Mouse (Mus musculus): ENCODE data around the gene Mif4gd. TPM values are rescaled to one million over a fixed set of nuclear protein-coding genes. Genes with fewer than 3 reads are reported as not detected.

Mif4gd gene
- polyA plus RNA-seq, 1 experiment from 2014 or later, result 22.3 TPM

DNA sequence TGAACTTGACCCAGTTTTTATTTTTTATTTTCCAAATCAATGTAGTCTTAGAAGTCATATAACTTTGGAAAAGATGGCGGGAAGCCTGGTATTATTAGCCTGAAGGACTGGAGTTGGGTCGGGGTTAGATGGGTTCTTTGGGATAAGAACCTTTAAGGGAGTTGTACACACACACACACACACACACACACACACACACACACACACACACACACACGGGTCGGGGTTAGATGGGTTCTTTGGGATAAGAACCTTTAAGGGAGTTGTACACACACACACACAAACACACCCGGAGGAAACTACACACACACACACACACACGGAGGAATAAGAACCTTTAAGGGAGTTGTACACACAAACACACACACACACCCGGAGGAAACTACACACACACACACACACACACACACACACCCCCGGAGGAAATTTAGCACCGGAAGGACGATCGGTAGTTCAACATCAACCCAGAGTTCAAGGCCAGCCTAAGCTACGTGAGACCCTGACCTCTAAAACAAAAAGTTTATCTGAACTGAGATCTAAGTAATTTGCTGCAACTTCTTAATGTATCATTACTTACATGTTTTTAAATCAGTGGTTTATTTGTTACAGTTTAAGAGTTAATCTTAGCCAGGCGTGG is 15.8 kb upstream of the Mif4gd start:
- no peaks in the 10 kb centered on the region; the same call in 1 of the 2 replicates for H3K4me1 ChIP-seq (ENCODE audit: insufficient read depth)
- peak overlapping the region; percentile 83 for H3K4me2 ChIP-seq
- peak overlapping the region; percentile 72 for H3K4me3 ChIP-seq (ENCODE audit: low read depth, low read length)
- H3K36me3 ChIP-seq (ENCODE audit: insufficient read depth), result no peaks in the 10 kb centered on the region
- H3K27me3 ChIP-seq (ENCODE audit: insufficient read depth, low read length), result no peaks in the 10 kb centered on the region
- TF ChIP-seq CTCF (IDR thresholded peaks at IDR 0.05; ENCODE audit: low read depth), result no peak
- ATAC-seq (ENCODE audit: insufficient read depth) (0 out of 2 replicates have a peak, but pooled peaks have one; percentile 1), DNase-seq (no peak)
- peak overlapping the region; percentile 27; the same call in 1 of the 2 replicates for H3K9ac ChIP-seq
- no peak overlapping the region for H3K27ac ChIP-seq (ENCODE audit: low read depth)
- WGBS, result 55% methylated on average over 13 of the region's 13 CpGs
- no peaks in the 10 kb centered on the region for H3K9me3 ChIP-seq (ENCODE audit: low read depth, low read length)

DNA sequence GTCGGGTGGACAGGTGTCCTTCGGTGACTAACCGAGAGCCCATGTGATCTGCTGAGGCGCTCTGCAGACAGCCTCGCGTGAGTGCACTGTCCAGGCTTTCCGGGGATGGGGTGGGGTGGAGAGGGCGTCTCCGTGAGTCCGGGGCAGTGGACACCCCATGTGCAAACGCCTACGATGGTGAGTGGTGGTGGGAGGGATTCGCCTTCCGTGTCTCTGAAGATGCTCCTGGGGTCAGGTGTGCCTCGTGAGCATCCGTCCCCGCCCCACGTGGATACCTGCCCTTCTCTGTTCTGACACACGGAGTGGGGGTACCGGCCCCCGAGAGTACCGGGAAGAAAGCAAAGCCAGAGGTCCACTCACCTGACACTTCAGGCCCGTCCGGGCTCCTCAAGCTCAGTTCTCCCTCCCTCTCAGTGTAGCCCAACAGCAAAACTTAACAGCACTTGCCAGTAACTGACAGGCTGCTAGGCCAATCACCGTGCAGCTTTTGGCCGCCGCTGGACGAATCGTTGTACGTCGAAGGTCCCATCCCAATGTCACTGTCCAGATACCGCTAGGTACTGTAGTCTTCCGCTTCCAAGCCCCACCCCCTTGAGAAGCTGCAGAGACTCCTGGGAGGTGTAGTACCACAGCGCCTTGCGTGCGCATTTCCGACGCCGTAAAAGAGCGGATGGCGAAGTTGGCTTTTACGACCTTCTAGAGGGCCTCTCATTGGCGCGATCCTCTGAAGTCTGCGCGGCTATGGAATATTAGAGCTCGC is 15.1 kb upstream of the Mif4gd start, which contains the start of gene Slc25a19:
Gene Slc25a19 (minus strand): TSS at position 591 of the 760 bp plus-strand sequence.
- H3K36me3 ChIP-seq (ENCODE audit: insufficient read depth), result peaks cover 5% of the 10 kb centered on the region; the same call in 1 of the 2 replicates
- no peaks in the 10 kb centered on the region; the same call in 1 of the 2 replicates for H3K4me1 ChIP-seq (ENCODE audit: insufficient read depth)
- 0 out of 2 replicates have a peak within 1 kb of the TSS, but pooled peaks have one; percentile 2 for H3K27ac ChIP-seq (ENCODE audit: low read depth)
- no peaks in the 10 kb centered on the region for H3K27me3 ChIP-seq (ENCODE audit: insufficient read depth, low read length)
- H3K4me2 ChIP-seq, result peak within 1 kb of the TSS; percentile 83
- no peaks in the 10 kb centered on the region for H3K9me3 ChIP-seq (ENCODE audit: low read depth, low read length)
- no peak for TF ChIP-seq CTCF (IDR thresholded peaks at IDR 0.05; ENCODE audit: low read depth)
- H3K9ac ChIP-seq, result peak within 1 kb of the TSS; percentile 71
- peak; percentile 99 for ATAC-seq (ENCODE audit: insufficient read depth)
- peak within 1 kb of the TSS; percentile 72 for H3K4me3 ChIP-seq (ENCODE audit: low read depth, low read length)
- under 1% methylated on average over 47 of the region's 47 CpGs for WGBS
- peak; percentile 100 for DNase-seq

DNA sequence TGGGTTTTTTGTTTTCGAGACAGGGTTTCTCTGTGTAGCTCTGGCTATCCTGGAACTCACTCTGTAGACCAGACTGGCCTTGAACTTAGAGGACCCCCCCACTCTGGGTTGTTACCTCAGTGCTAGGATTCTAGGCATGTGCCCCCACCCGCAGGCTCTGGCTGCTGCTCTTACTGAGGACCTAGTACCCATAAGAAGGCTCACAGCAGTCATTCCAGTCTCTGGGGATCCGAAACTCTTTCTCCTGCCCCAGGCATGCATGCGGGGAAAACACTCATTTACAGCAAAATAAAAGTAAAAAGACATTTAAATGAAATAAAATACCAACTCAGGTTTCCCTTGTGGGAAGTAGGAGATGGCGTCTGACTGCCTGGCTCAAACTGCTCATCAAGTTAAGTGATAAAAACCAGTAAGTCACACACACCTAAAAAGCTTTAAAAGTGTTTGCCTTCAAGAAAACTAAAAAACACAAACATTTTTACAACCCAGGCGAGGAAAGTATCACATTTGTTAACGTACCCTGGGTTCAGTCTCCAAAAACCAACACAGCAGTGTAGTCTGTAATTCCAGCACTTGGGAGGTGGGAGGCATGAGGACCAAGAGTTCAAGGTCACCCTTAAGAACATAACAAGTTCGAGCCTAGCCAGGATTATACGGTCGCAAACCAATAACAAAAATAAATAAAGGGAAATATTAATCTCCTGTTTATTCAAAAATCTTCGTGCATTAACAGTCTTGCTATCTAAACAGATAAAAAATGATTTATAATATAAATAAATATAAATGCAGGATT is 14.3 kb upstream of the Mif4gd start:
- no peak for TF ChIP-seq CTCF (IDR thresholded peaks at IDR 0.05; ENCODE audit: low read depth)

DNA sequence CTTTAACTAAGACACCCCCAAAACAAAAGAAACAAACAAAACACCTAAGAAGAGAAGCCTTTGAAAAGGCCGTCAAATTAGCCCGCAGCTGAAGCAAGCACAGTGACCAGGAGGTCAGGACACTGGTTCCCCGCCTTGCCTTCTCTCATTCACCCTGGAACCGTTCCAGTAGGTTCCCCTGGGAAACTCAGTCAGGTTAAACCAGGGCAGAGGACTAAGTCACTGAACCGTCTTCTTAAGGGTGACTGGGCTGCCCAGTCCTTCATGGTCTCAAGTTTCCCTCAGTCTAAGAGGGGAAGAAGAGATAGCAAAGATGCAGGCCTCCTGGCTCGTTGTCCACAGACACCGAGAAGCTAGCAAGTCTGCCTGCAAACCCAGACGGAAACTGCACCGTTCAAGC is 13.1 kb upstream of the Mif4gd start:
- ATAC-seq (ENCODE audit: insufficient read depth) (no peak), DNase-seq (no peak)
- WGBS, result 76% methylated on average over 9 of the region's 9 CpGs
- Histone ChIP-seq H3K4me1 (ENCODE audit: insufficient read depth) (no peaks in the 10 kb centered on the region; the same call in 1 of the 2 replicates), H3K27me3 (ENCODE audit: insufficient read depth, low read length) (no peaks in the 10 kb centered on the region), H3K9ac (no peak overlapping the region), H3K4me3 (ENCODE audit: low read depth, low read length) (no peak overlapping the region), H3K4me2 (no peak overlapping the region), H3K9me3 (ENCODE audit: low read depth, low read length) (no peaks in the 10 kb centered on the region), H3K36me3 (ENCODE audit: insufficient read depth) (peaks cover 17% of the 10 kb centered on the region; the same call in 1 of the 2 replicates), H3K27ac (ENCODE audit: low read depth) (no peak overlapping the region)
- TF ChIP-seq CTCF (IDR thresholded peaks at IDR 0.05; ENCODE audit: low read depth), result no peak

More for the DNA sequence above, 14.3 kb upstream of the Mif4gd start:
- peak overlapping the region; percentile 72 for H3K4me3 ChIP-seq (ENCODE audit: low read depth, low read length)
- ATAC-seq (ENCODE audit: insufficient read depth) (no peak), DNase-seq (no peak)
- 44% methylated on average over 11 of the region's 11 CpGs for WGBS
- H3K27ac ChIP-seq (ENCODE audit: low read depth), result no peak overlapping the region
- peak overlapping the region; percentile 83 for H3K4me2 ChIP-seq
- no peaks in the 10 kb centered on the region for H3K9me3 ChIP-seq (ENCODE audit: low read depth, low read length)
- peak overlapping the region; percentile 71 for H3K9ac ChIP-seq
- peaks cover 13% of the 10 kb centered on the region; the same call in 1 of the 2 replicates for H3K36me3 ChIP-seq (ENCODE audit: insufficient read depth)
- no peaks in the 10 kb centered on the region; the same call in 1 of the 2 replicates for H3K4me1 ChIP-seq (ENCODE audit: insufficient read depth)
- H3K27me3 ChIP-seq (ENCODE audit: insufficient read depth, low read length), result no peaks in the 10 kb centered on the region

DNA sequence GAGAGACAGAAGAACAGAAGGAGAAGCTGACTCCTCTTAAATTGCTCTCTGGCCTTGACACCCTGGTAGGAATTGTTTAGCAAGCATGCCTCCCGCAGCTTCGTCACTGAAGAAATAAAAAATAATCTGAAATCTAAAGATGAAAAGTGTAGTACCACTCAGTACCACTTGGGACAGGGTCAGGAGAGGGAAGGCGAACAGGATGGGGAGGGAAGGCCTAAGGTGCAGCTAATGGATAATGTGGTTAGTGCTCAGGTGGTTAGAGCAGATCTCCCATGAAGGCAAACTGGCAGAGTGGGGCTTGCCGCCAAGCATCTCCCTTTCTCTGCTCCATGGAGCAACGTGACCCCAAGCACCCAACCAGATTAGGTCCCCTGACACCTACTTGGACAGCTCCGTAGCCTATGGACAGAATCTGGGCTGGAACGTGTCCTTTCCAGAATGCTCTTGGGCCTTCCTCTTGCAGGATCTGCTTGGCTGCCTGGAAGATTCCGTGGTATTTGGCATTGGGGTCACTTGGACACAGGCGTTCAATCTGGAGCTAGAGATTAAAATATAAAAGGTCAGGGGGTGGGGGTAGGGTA is 10.8 kb upstream of the Mif4gd start:
- Histone ChIP-seq H3K9me3 (ENCODE audit: low read depth, low read length) (no peaks in the 10 kb centered on the region), H3K27me3 (ENCODE audit: insufficient read depth, low read length) (no peaks in the 10 kb centered on the region), H3K9ac (no peak overlapping the region), H3K27ac (ENCODE audit: low read depth) (no peak overlapping the region), H3K4me2 (no peak overlapping the region), H3K4me3 (ENCODE audit: low read depth, low read length) (no peak overlapping the region), H3K4me1 (ENCODE audit: insufficient read depth) (no peaks in the 10 kb centered on the region; the same call in 1 of the 2 replicates), H3K36me3 (ENCODE audit: insufficient read depth) (peaks cover 29% of the 10 kb centered on the region)
- 67% methylated on average over 9 of the region's 9 CpGs for WGBS
- ATAC-seq (ENCODE audit: insufficient read depth) (no peak), DNase-seq (no peak)
- TF ChIP-seq CTCF (IDR thresholded peaks at IDR 0.05; ENCODE audit: low read depth), result peak; percentile 65

DNA sequence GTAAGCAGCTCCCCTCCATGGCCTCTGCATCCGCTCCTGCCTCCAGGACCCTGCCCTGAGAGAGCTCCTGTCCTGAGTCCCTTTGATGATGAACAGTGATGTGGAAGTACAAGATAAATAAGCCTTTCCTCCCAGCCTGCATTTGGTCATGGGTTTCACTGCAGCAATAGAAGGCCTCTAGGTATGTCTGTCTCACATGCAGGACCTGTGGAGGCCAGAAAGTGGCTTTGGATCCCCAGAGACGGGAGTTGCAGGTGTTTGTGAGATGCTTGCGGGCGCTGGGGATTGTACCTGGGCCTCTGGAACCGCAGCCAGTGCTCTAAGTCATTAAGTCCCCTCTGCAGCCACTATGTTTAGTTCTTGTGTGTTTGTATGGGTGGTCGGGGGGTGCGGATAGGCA is 7.2 kb upstream of the Mif4gd start:
- H3K9ac ChIP-seq, result no peak overlapping the region
- peaks cover 34% of the 10 kb centered on the region for H3K36me3 ChIP-seq (ENCODE audit: insufficient read depth)
- H3K27ac ChIP-seq (ENCODE audit: low read depth), result no peak overlapping the region
- no peaks in the 10 kb centered on the region for H3K4me1 ChIP-seq (ENCODE audit: insufficient read depth)
- H3K9me3 ChIP-seq (ENCODE audit: low read depth, low read length), result no peaks in the 10 kb centered on the region
- H3K4me3 ChIP-seq (ENCODE audit: low read depth, low read length), result no peak overlapping the region
- no peaks in the 10 kb centered on the region for H3K27me3 ChIP-seq (ENCODE audit: insufficient read depth, low read length)
- DNase-seq, result no peak
- WGBS, result 93% methylated on average over 7 of the region's 7 CpGs
- H3K4me2 ChIP-seq, result no peak overlapping the region
- no peak for TF ChIP-seq CTCF (IDR thresholded peaks at IDR 0.05; ENCODE audit: low read depth)
- ATAC-seq (ENCODE audit: insufficient read depth), result no peak
